ENCODE assay signal across 34 mouse cellular contexts in the genomic region with DNA sequence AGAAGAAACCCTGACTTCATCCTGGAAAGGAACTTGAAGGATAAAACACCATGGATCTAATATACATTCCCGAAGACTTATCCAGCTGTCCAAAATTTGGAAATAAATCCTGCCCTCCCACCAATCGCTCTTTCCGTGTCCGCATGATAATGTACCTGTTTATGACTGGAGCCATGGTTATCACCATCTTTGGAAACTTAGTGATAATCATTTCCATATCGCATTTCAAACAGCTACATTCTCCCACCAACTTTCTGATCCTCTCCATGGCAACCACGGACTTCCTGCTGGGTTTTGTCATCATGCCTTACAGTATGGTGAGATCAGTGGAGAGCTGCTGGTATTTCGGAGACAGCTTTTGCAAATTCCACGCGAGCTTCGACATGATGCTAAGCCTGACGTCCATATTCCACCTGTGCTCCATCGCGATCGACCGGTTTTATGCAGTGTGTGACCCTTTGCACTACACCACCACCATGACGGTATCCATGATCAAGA. TPM values are rescaled to one million over a fixed set of nuclear protein-coding genes. Genes with fewer than 3 reads are reported as not detected.
DNase-seq lines count a peak whose midpoint lies in the region; ATAC-seq and TF ChIP-seq lines count a peak whose summit lies in the region.
"Had no signal": no experiment of that assay in that cellular context is flagged by ENCODE, and none has a peak within 500 bp of the region (broad histone marks: within the 10 kb centered on the region; RNA-seq: fewer than 3 reads in every experiment).

A gene (plus strand): TSS at position 51 of the 498 bp plus-strand sequence.

- 85% methylated on average over 16 of the region's 16 CpGs for WGBS in forebrain, postnatal 0 days
- WGBS in forebrain, embryonic 15.5 days, result 91% methylated on average over 16 of the region's 16 CpGs
- WGBS in hindbrain, postnatal 0 days, result 68% methylated on average over 16 of the region's 16 CpGs
- 90% methylated on average over 16 of the region's 16 CpGs for WGBS in hindbrain, embryonic 13.5 days

- no peak within 1 kb of the TSS for H3K4me3 ChIP-seq in forebrain, postnatal 0 days (ENCODE audit: low read depth, low read length)
- no peak within 1 kb of the TSS for H3K4me3 ChIP-seq in forebrain, embryonic 15.5 days
- no peak within 1 kb of the TSS for H3K4me3 ChIP-seq in hindbrain, postnatal 0 days (ENCODE audit: low read length)
- H3K4me3 ChIP-seq in hindbrain, embryonic 13.5 days, result no peak within 1 kb of the TSS
- H3K4me3 ChIP-seq: embryonic facial prominence, embryonic 10.5 days; heart, embryonic 15.5 days; kidney, embryonic 15.5 days; limb, embryonic 15.5 days; midbrain, embryonic 15.5 days had no signal

- no peaks in the 10 kb centered on the region for H3K4me1 ChIP-seq in forebrain, postnatal 0 days (ENCODE audit: insufficient read depth)
- no peaks in the 10 kb centered on the region for H3K4me1 ChIP-seq in forebrain, embryonic 15.5 days
- no peaks in the 10 kb centered on the region for H3K4me1 ChIP-seq in hindbrain, postnatal 0 days (ENCODE audit: insufficient read depth, low read length)
- H3K4me1 ChIP-seq in hindbrain, embryonic 13.5 days (replicated peaks), result no peaks in the 10 kb centered on the region
- H3K4me1 ChIP-seq: embryonic facial prominence, embryonic 10.5 days; heart, embryonic 15.5 days; kidney, embryonic 15.5 days; limb, embryonic 15.5 days; midbrain, embryonic 15.5 days had no signal

- no peak within 1 kb of the TSS for H3K4me2 ChIP-seq in forebrain, postnatal 0 days (ENCODE audit: low read depth)
- H3K4me2 ChIP-seq in forebrain, embryonic 15.5 days (replicated peaks), result no peak within 1 kb of the TSS
- no peak within 1 kb of the TSS for H3K4me2 ChIP-seq in hindbrain, postnatal 0 days (ENCODE audit: low read depth, low read length)
- no peak within 1 kb of the TSS for H3K4me2 ChIP-seq in hindbrain, embryonic 13.5 days
- H3K4me2 ChIP-seq: heart, embryonic 15.5 days; kidney, embryonic 15.5 days; limb, embryonic 15.5 days; lung, embryonic 14.5 days; midbrain, embryonic 15.5 days had no signal

- DNase-seq in forebrain, postnatal 0 days, result peak; percentile 59
- DNase-seq in hindbrain, postnatal 0 days (ENCODE audit: low spot score), result peak; percentile 33
- DNase-seq in right cerebral cortex, postnatal 10 days (ENCODE audit: low spot score in 2 of 2), result peak; percentile 43 to 51
- DNase-seq in right cerebral cortex, postnatal 36 days (ENCODE audit: low spot score in 2 of 2), result no peak
- DNase-seq in mesoderm, embryonic 11.5 days (ENCODE audit: low read depth, low spot score), result peak; percentile 21
- DNase-seq in urinary bladder, postnatal 14 days (ENCODE audit: low spot score), result no peak
- DNase-seq: adrenal gland, postnatal 36 days; cerebellum, adult 18-20 months; gastrocnemius, postnatal 36 days; heart, postnatal 36 days; kidney, postnatal 36 days; layer of hippocampus, postnatal 36 days; lung, embryonic 14.5 days; thymus, postnatal 14 days had no signal

- ATAC-seq in forebrain, postnatal 0 days, result peak; percentile 89
- ATAC-seq in forebrain, embryonic 15.5 days (replicated peaks), result no peak
- no peak for ATAC-seq in hindbrain, postnatal 0 days
- no peak for ATAC-seq in hindbrain, embryonic 13.5 days (ENCODE audit: low FRiP score)
- ATAC-seq: hindbrain, embryonic 16.5 days; intestine, embryonic 16.5 days; midbrain, embryonic 15.5 days had no signal

- H3K9me3 ChIP-seq in forebrain, postnatal 0 days (ENCODE audit: low read length), result no peaks in the 10 kb centered on the region
- no peaks in the 10 kb centered on the region for H3K9me3 ChIP-seq in forebrain, embryonic 15.5 days
- no peaks in the 10 kb centered on the region for H3K9me3 ChIP-seq in hindbrain, postnatal 0 days (ENCODE audit: low read length)
- no peaks in the 10 kb centered on the region for H3K9me3 ChIP-seq in hindbrain, embryonic 13.5 days
- H3K9me3 ChIP-seq: embryonic facial prominence, embryonic 10.5 days; heart, embryonic 15.5 days; kidney, embryonic 15.5 days; limb, embryonic 15.5 days; midbrain, embryonic 15.5 days had no signal

- peak within 1 kb of the TSS; percentile 54; the same call in 1 of the 2 replicates for H3K27ac ChIP-seq in forebrain, postnatal 0 days (ENCODE audit: low read depth, low read length)
- H3K27ac ChIP-seq in forebrain, embryonic 15.5 days (replicated peaks), result no peak within 1 kb of the TSS
- H3K27ac ChIP-seq in hindbrain, postnatal 0 days, result no peak within 1 kb of the TSS
- no peak within 1 kb of the TSS for H3K27ac ChIP-seq in hindbrain, embryonic 13.5 days
- H3K27ac ChIP-seq: embryonic facial prominence, embryonic 10.5 days; heart, embryonic 15.5 days; kidney, embryonic 15.5 days; limb, embryonic 15.5 days; liver, embryonic 14.5 days; midbrain, embryonic 15.5 days had no signal

- no peaks in the 10 kb centered on the region for H3K27me3 ChIP-seq in forebrain, postnatal 0 days (ENCODE audit: insufficient read depth, low read length)
- H3K27me3 ChIP-seq in forebrain, embryonic 15.5 days, result no peaks in the 10 kb centered on the region
- H3K27me3 ChIP-seq in hindbrain, postnatal 0 days (ENCODE audit: insufficient read depth, low read length), result no peaks in the 10 kb centered on the region
- no peaks in the 10 kb centered on the region for H3K27me3 ChIP-seq in hindbrain, embryonic 13.5 days
- H3K27me3 ChIP-seq: heart, embryonic 15.5 days; kidney, embryonic 15.5 days; limb, embryonic 15.5 days; midbrain, embryonic 15.5 days had no signal

- H3K36me3 ChIP-seq in forebrain, postnatal 0 days (ENCODE audit: insufficient read depth), result no peaks in the 10 kb centered on the region
- no peaks in the 10 kb centered on the region for H3K36me3 ChIP-seq in forebrain, embryonic 15.5 days
- no peaks in the 10 kb centered on the region for H3K36me3 ChIP-seq in hindbrain, postnatal 0 days (ENCODE audit: insufficient read depth, low read length)
- H3K36me3 ChIP-seq in hindbrain, embryonic 13.5 days, result no peaks in the 10 kb centered on the region
- H3K36me3 ChIP-seq: embryonic facial prominence, embryonic 10.5 days; heart, embryonic 15.5 days; kidney, embryonic 15.5 days; limb, embryonic 15.5 days; midbrain, embryonic 15.5 days had no signal

- TF ChIP-seq CTCF in forebrain, postnatal 0 days (IDR thresholded peaks at IDR 0.05; ENCODE audit: low read depth), result no peak
- TF ChIP-seq CTCF in hindbrain, postnatal 0 days (IDR thresholded peaks at IDR 0.05; ENCODE audit: low read depth), result no peak

- no peak within 1 kb of the TSS for H3K9ac ChIP-seq in forebrain, postnatal 0 days
- no peak within 1 kb of the TSS for H3K9ac ChIP-seq in forebrain, embryonic 15.5 days (replicated peaks)
- no peak within 1 kb of the TSS for H3K9ac ChIP-seq in hindbrain, postnatal 0 days (replicated peaks; ENCODE audit: low read length)
- H3K9ac ChIP-seq in hindbrain, embryonic 13.5 days, result no peak within 1 kb of the TSS
- H3K9ac ChIP-seq: heart, embryonic 15.5 days; kidney, embryonic 15.5 days; limb, embryonic 15.5 days; liver, embryonic 14.5 days; lung, embryonic 14.5 days; midbrain, embryonic 15.5 days had no signal

RNA-seq across cellular contexts. Expression of the gene that starts here (rescaled TPM):
- total RNA-seq in forebrain, postnatal 0 days (2014; rRNA removed), result not detected in 2 replicates
- polyA plus RNA-seq in forebrain, postnatal 0 days (2015; fragmentation: Nextera tagmentation; extraction: Ambion mirVana), result not detected in 2 replicates
- not detected in 2 replicates for polyA plus RNA-seq in forebrain, embryonic 15.5 days (2015; fragmentation: Nextera tagmentation; extraction: Ambion mirVana)
- 0.21 TPM in 1 of 2 replicates, not detected in the other for total RNA-seq in hindbrain, postnatal 0 days (2014; rRNA removed)
- not detected in 2 replicates for polyA plus RNA-seq in hindbrain, postnatal 0 days (2015; fragmentation: Nextera tagmentation; extraction: Ambion mirVana)
- polyA plus RNA-seq in hindbrain, embryonic 13.5 days (2015; fragmentation: Nextera tagmentation; extraction: Ambion mirVana), result not detected in 2 replicates
- total RNA-seq: adrenal gland, adult 18-20 months; adrenal gland, postnatal 36 days; common myeloid progenitor, adult 5-6 weeks; ES-E14; gastrocnemius, adult 18-20 months; gastrocnemius, postnatal 36 days; heart, adult 8-10 months; heart, postnatal 36 days; layer of hippocampus, adult 8-10 months; layer of hippocampus, postnatal 36 days; left cerebral cortex, postnatal 36 days; megakaryocyte, adult 5-6 weeks had no signal
- polyA plus RNA-seq: embryonic facial prominence, embryonic 10.5 days; heart, embryonic 15.5 days; hindbrain, embryonic 16.5 days; intestine, embryonic 16.5 days; kidney, embryonic 15.5 days; limb, embryonic 15.5 days; liver, embryonic 14.5 days; lung, embryonic 14.5 days; midbrain, embryonic 15.5 days; neural tube, embryonic 14.5 days; stomach, embryonic 14.5 days had no signal

Comparison
In these comparisons a context has a peak if more than half of its experiments do, and no peak if none do; other contexts are left out.
1. DNase-seq: peak in right cerebral cortex, postnatal 10 days (2 of 2) and mesoderm, embryonic 11.5 days (single experiment); none in right cerebral cortex, postnatal 36 days (0 of 2) and urinary bladder, postnatal 14 days (single experiment).
2. Peak in DNase-seq, ATAC-seq and H3K27ac ChIP-seq in forebrain, postnatal 0 days; RNA of the gene not detected or under 1 TPM.
3. Peak in DNase-seq in hindbrain, postnatal 0 days; RNA of the gene not detected or under 1 TPM.